Mouse (Mus musculus) G1E (cell line): ENCODE measurements around the gene Slc8a3. TPM values are rescaled to one million over a fixed set of nuclear protein-coding genes. Genes with fewer than 3 reads are reported as not detected.
A peak's percentile ranks its signal among the peaks of the same experiment; 100 is the strongest.

Experiments used
- ATAC-seq: 2 replicates; pipeline ENCODE4 v1.8.0; 2016; ENCODE audit warnings: mild to moderate bottlenecking; ENCODE audit not compliant: insufficient number of reproducible peaks, poor library complexity, low FRiP score, severe bottlenecking; ENCODE audit errors: extremely low read depth
- DNase-seq: peaks from one replicate; pipeline ENCODE4 v3.0.0; 2012; ENCODE audit warnings: low spot score
- H3K27me3 ChIP-seq: 2 replicates; pipeline ENCODE4 v1.6.1; 2012; ENCODE audit warnings: mild to moderate bottlenecking, low read length, inconsistent platforms; ENCODE audit not compliant: insufficient read depth
- H3K36me3 ChIP-seq: replicated peaks from 2 replicates; pipeline ENCODE3; 2012; ENCODE audit warnings: mild to moderate bottlenecking, inconsistent platforms
- H3K4me1 ChIP-seq: 2 replicates; pipeline ENCODE4 v1.6.1; 2012; ENCODE audit warnings: low read depth, low read length, inconsistent platforms, mixed read lengths; ENCODE audit not compliant: insufficient read depth
- H3K4me3 ChIP-seq: 2 replicates; pipeline ENCODE4 v1.5.1; 2012; ENCODE audit warnings: low read depth, mild to moderate bottlenecking, inconsistent platforms, low read length, moderate library complexity, mixed read lengths
- H3K9me3 ChIP-seq: replicated peaks from 2 replicates; pipeline ENCODE4 v1.6.1; 2012; ENCODE audit warnings: inconsistent platforms
- CTCF ChIP-seq: IDR thresholded peaks from 2 replicates; pipeline ENCODE4 v1.5.1; 2012; ENCODE audit warnings: low read depth, low read length, inconsistent platforms, mixed read lengths
- GATA1 ChIP-seq: IDR thresholded peaks from 2 replicates; pipeline ENCODE4 v1.6.1; 2012; ENCODE audit warnings: borderline replicate concordance, low read length, inconsistent platforms, mixed read lengths
- GATA2 ChIP-seq: IDR thresholded peaks from 2 replicates; pipeline ENCODE4 v1.6.1; 2012; ENCODE audit warnings: low read depth, low read length, inconsistent platforms, borderline replicate concordance
- POLR2AphosphoS5 ChIP-seq: IDR thresholded peaks from 2 replicates; pipeline ENCODE4 v1.6.1; 2012; ENCODE audit warnings: low read depth, low read length, inconsistent platforms; ENCODE audit not compliant: insufficient replicate concordance
- TAL1 ChIP-seq: conservative IDR thresholded peaks from 2 replicates; pipeline ENCODE4 v1.6.1; 2012; ENCODE audit warnings: low read depth, low read length, inconsistent platforms, mixed read lengths
- polyA plus RNA-seq: library from polyadenylated mRNA; stranded (reverse); fragments of >175 nt; gene quantifications from 2 replicates; pipeline ENCODE4 v1.2.3, GENCODE M21; 2012
- total RNA-seq, 2 experiments: library from RNA; stranded (forward) in 1 of 2; stranded (reverse) in 1 of 2; fragments of 200-1000 nt in 1 of 2; fragments of >200 nt in 1 of 2; fragmentation: Nextera tagmentation in 1 of 2; gene quantifications; 2 replicates each; pipeline ENCODE4 v1.2.3; 2014 to 2017

Slc8a3 gene
- total and polyA plus RNA-seq, 3 experiments: 0.16 TPM; not detected in 2

DNA sequence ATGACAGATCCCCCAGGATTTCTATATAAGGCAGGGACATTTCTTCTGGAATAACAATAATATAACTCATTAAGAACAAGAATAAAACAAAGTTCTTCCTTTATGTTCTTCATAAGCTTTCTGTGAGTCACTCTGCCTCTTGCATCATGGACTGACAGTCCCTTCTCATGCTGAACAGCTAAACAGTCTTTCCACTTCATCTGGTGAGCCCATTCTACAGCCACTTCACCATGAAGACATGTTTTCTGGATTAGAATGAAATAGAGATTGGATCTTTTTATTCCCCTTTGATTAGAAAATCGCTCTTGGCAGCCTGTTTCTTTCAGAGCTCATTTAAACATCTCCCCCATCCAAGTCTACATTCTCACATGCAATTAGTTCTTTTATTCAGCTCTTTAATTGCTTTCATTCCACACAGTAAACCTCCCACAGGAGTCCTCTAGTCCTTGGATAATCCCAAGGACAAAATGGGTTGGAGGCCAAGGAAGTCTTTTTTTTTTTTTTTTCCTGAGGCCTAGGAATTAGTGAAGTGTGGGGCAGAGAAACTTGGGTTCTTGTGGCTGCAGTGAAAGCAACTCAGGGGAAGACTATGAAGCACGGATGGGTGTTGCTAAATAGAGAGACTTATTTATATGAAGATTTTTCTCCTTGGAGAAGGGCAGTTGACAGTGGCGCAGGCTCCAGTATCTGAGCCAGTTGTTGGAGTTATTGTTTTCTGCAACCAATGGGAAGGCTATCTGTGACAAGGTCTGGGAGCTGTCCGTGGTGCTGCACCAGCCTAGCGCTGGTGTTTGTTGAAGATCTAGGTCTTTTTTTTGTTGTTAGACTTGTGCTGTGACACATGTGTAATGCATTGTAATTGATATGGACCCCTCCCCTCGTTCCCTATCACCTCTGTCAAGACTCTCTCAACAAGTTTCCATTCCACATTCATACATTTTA, 127.1 kb downstream of the Slc8a3 start:
- peaks cover 2% of the 10 kb centered on the region; the same call in 1 of the 2 replicates for H3K27me3 ChIP-seq
- H3K36me3 ChIP-seq: no peaks in the 10 kb centered on the region
- no peaks in the 10 kb centered on the region for H3K9me3 ChIP-seq
- DNase-seq: peak; percentile 66
- no peak for TF ChIP-seq TAL1
- no peak for TF ChIP-seq GATA2
- TF ChIP-seq GATA1: no peak
- TF ChIP-seq CTCF: no peak
- no peak for TF ChIP-seq POLR2AphosphoS5
- H3K4me3 ChIP-seq: no peak overlapping the region
- ATAC-seq: no peak
- H3K4me1 ChIP-seq: no peaks in the 10 kb centered on the region

DNA sequence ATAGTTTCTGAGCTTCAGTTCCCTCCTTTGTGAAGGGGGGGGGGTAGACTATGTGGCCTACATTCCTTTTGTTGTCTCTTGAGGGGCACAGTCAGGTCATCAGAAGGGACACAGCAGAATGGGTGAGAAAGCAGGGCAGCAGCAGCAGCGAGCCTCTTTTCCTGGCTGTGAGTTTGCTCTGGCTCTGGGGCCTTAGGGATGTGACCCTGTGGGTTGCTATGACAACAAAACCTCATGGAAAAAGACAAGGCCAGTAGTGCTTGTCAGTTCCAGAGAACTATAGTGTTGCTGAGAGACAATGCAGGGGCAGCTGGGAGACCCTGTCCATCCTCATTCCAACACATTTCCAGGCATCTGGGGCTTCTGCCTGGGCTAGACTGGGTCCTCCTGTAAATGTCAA, 129.8 kb downstream of the Slc8a3 start:
- H3K4me1 ChIP-seq: peaks cover 5% of the 10 kb centered on the region; the same call in 1 of the 2 replicates
- H3K27me3 ChIP-seq: peaks cover 12% of the 10 kb centered on the region
- no peaks in the 10 kb centered on the region for H3K9me3 ChIP-seq
- ATAC-seq: no peak
- H3K36me3 ChIP-seq: no peaks in the 10 kb centered on the region
- TF ChIP-seq GATA2: no peak
- TF ChIP-seq TAL1: no peak
- no peak for TF ChIP-seq GATA1
- no peak for TF ChIP-seq POLR2AphosphoS5
- no peak for TF ChIP-seq CTCF
- no peak for DNase-seq
- H3K4me3 ChIP-seq: no peak overlapping the region

DNA sequence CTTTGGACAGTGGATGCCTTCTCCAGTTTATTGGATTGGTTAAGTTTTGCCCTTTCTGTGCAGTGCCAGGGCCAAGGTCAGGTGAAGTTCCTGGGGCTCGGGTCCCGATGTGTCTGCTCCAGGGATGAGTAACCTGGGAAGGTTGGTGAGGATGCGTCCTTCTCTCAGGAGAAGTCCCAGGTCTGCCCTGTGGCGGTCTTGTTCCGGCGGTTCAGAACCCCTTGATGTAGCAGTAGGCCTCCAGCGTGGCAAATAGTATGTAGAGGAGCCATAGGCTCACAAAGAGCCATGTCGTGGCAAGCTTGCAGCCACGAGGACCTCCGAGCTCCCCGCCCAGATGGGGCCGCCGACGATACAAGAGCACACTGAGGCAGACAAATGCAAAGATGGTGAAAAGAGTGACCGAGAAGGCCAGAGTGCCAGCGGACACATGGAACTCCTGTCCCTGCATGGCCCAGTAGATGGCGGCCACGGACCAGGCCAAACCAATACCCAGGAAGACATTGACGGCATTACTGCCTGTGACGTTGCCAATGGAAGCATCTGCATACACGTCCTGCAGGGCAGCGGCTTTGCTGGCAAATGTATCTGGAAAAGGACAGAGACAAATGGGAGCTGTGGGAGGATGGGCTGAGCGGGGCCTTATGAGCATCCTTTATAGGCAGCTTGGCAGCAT, 133.6 kb downstream of the Slc8a3 start:
- Histone ChIP-seq H3K4me3 (no peak overlapping the region), H3K27me3 (peaks cover 18% of the 10 kb centered on the region), H3K9me3 (no peaks in the 10 kb centered on the region), H3K4me1 (peaks cover 11% of the 10 kb centered on the region), H3K36me3 (no peaks in the 10 kb centered on the region)
- DNase-seq (no peak), ATAC-seq (no peak)
- TF ChIP-seq POLR2AphosphoS5 (no peak), CTCF (no peak), GATA2 (no peak)

DNA sequence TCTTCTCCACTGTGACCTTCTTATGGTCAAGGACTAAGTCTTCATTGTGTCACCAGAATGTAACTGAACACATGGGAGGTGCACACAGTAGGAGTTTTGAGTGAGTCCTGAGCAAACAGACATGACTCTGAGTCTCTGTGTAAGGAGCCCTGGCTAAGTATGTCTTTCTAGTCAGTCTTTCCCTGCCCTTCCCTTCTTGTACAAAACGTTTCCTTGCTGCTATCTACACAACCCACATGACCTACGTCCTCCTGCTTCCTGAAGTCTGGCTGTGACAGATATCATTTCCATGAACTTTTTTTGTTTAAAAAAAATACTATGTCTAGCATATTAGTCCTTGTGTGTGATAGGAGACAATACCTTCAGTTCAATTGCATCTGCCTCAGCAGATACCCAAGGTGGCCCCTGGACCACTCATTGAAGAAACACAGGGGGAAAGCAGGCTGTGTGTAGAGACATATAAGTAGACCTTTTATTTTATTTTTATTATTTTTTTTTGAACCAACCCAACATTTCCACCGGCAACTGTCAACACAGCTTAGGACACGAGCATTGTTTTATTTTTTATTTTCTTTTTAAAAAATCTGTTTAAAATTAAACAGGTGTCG, 135.4 kb downstream of the Slc8a3 start:
- TF ChIP-seq CTCF (no peak), TAL1 (no peak), POLR2AphosphoS5 (no peak), GATA1 (no peak), GATA2 (no peak)
- Histone ChIP-seq H3K27me3 (peaks cover 19% of the 10 kb centered on the region), H3K36me3 (no peaks in the 10 kb centered on the region), H3K4me1 (peaks cover 11% of the 10 kb centered on the region), H3K9me3 (no peaks in the 10 kb centered on the region), H3K4me3 (no peak overlapping the region)
- DNase-seq (no peak), ATAC-seq (no peak; the same call in 1 of the 2 replicates)

DNA sequence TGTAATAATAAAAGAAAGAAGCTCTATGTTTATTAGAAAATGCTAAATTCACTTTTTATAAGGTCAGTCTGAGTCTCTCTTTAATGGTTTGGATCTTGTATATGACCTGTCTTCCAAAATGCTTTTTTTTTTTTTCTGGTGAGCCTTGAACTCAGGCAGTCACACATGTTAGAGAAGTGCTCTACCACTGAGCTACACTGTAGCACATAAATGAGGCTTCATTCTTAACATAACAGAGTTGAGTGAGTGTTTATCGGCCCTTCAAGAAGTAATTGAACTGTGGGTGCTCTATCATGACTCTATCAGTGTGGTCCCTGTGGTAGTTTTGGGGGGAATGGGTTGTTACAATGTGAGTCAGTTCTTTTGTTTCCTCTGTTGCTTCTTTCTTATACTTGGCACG, 139.0 kb downstream of the Slc8a3 start:
- TF ChIP-seq GATA2: no peak
- no peak for TF ChIP-seq POLR2AphosphoS5
- TF ChIP-seq TAL1: no peak
- no peak for TF ChIP-seq GATA1
- no peak for TF ChIP-seq CTCF
- DNase-seq: no peak
- no peak for ATAC-seq
- peaks cover 25% of the 10 kb centered on the region for H3K27me3 ChIP-seq
- no peaks in the 10 kb centered on the region for H3K36me3 ChIP-seq
- peaks cover 11% of the 10 kb centered on the region for H3K4me1 ChIP-seq
- H3K4me3 ChIP-seq: no peak overlapping the region
- no peaks in the 10 kb centered on the region for H3K9me3 ChIP-seq

DNA sequence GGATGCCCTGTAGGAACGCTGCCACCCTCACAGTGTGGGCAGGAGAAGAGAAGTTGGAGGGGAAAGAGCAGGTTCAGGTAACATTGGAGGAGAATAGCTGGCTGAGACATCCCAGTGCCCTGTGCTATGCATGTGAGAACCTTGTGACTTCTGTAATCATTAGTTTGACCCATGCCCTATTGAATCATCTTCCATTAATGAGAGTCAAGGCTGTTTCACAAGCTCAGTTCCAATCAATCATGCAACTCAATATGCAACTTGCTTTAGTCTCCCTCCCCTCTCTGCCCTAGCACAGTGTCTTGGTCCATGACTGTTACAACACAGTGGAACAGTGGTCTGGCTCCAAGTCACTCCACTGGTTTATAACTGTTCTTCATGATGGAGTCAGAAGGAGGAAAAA, 143.3 kb downstream of the Slc8a3 start:
- DNase-seq: no peak
- Histone ChIP-seq H3K27me3 (peaks cover 17% of the 10 kb centered on the region), H3K36me3 (peaks cover 21% of the 10 kb centered on the region), H3K4me1 (no peaks in the 10 kb centered on the region), H3K9me3 (no peaks in the 10 kb centered on the region), H3K4me3 (no peak overlapping the region)
- ATAC-seq: no peak
- TF ChIP-seq TAL1: no peak
- no peak for TF ChIP-seq CTCF
- TF ChIP-seq GATA1: no peak
- TF ChIP-seq POLR2AphosphoS5: no peak
- no peak for TF ChIP-seq GATA2
